Mouse (Mus musculus) spleen, adult 2 months (tissue): Measurements from ENCODE around the gene Gm43738.

Experiments
- CTCF ChIP-seq: fragments of 200-500 bp; IDR thresholded peaks from 2 replicates; pipeline ENCODE4 v1.5.1; 2011; ENCODE audit warnings: mild to moderate bottlenecking, inconsistent platforms; ENCODE audit not compliant: insufficient read depth, insufficient read length, insufficient replicate concordance; ENCODE audit errors: extremely low read depth
- POLR2A ChIP-seq: fragments of 200-500 bp; IDR thresholded peaks from 2 replicates; pipeline ENCODE4 v1.6.1; 2011; ENCODE audit warnings: low read depth, low read length, inconsistent platforms

GRCm38 (mm10) chr3:89147979-89148311, 47.0 kb upstream of the Gm43738 start:
- TF ChIP-seq POLR2A = no peak
- no peak for TF ChIP-seq CTCF
